Mouse (Mus musculus): ENCODE measurements around the gene Nckap5. TPM values are rescaled to one million over a fixed set of nuclear protein-coding genes. Genes with fewer than 3 reads are reported as not detected.

The Nckap5 gene
- total and polyA plus RNA-seq, 3 experiments, result not detected

- no peak overlapping the region for H3K27ac ChIP-seq (ENCODE audit: insufficient read depth, low read depth)
- in situ Hi-C loops (cut with MboI; ENCODE audit: low pct_ligation_motif_present, low pct_unique_long_range_greater_than_20kb, low sequenced_read_pairs) (no loop called here), dilution Hi-C loops (cut with MboI; ENCODE audit: extremely low pct_ligation_motif_present, extremely low pct_unique_long_range_greater_than_20kb, low sequenced_read_pairs) (no loop called here)
- H3K4me3 ChIP-seq (replicated peaks in 1 of 3; ENCODE audit: low read depth in 2 of 3, low read length in 2 of 3, poor library complexity in 1 of 3), result no peak overlapping the region
- H3K79me2 ChIP-seq (replicated peaks; ENCODE audit: control insufficient read depth, extremely low read depth, insufficient read depth, poor library complexity, severe bottlenecking), result no peaks in the 10 kb centered on the region
- no peaks in the 10 kb centered on the region for H3K27me3 ChIP-seq (replicated peaks)
- H3K9ac ChIP-seq (ENCODE audit: insufficient read depth, low read depth), result no peak overlapping the region
- H3K36me3 ChIP-seq (replicated peaks in 1 of 2; ENCODE audit: control insufficient read depth in 1 of 2, insufficient read depth in 1 of 2, low read length in 1 of 2), result no peaks in the 10 kb centered on the region
- TF ChIP-seq USF1 (IDR thresholded peaks at IDR 0.05; ENCODE audit: low read depth, low read length) (no peak), NELFE (IDR thresholded peaks at IDR 0.05; ENCODE audit: low read depth, low read length) (no peak), IRF4 (IDR thresholded peaks at IDR 0.05; ENCODE audit: low read depth, low read length) (no peak), MAX (IDR thresholded peaks at IDR 0.05; ENCODE audit: low read length) (no peak), HCFC1 (IDR thresholded peaks at IDR 0.05; ENCODE audit: low read depth, low read length) (no peak), ZMIZ1 (IDR thresholded peaks at IDR 0.05; ENCODE audit: low read depth, low read length) (no peak), JUND (conservative IDR thresholded peaks at IDR 0.05; ENCODE audit: low read depth, low read length) (no peak), BHLHE40 (IDR thresholded peaks at IDR 0.05; ENCODE audit: low read depth, low read length) (no peak), RCOR1 (conservative IDR thresholded peaks at IDR 0.05; ENCODE audit: low read depth, low read length) (no peak), KAT2A (IDR thresholded peaks at IDR 0.05; ENCODE audit: insufficient replicate concordance, low read length) (no peak), MAFK (IDR thresholded peaks at IDR 0.05; ENCODE audit: insufficient replicate concordance, low read length) (no peak), TBP (conservative IDR thresholded peaks at IDR 0.05; ENCODE audit: low read depth, low read length) (no peak), GABPA (IDR thresholded peaks at IDR 0.05; ENCODE audit: insufficient replicate concordance, low read depth, low read length) (no peak), CHD2 (IDR thresholded peaks at IDR 0.05; ENCODE audit: low read length) (no peak), MYC (IDR thresholded peaks at IDR 0.05; ENCODE audit: low read depth, low read length) (no peak)
- peaks cover 64% of the 10 kb centered on the region for H3K9me3 ChIP-seq (replicated peaks; ENCODE audit: low read length)
- H3K4me2 ChIP-seq (ENCODE audit: insufficient read depth, low read depth, poor library complexity, severe bottlenecking), result no peak overlapping the region
- no peak for DNase-seq (ENCODE audit: extremely low read depth)
- H3K4me1 ChIP-seq (ENCODE audit: control insufficient read depth in 1 of 2, insufficient read depth in 2 of 2), result no peaks in the 10 kb centered on the region
Measured at GRCm38 (mm10) chr1:126153516-126154234, 676.9 kb downstream of the Nckap5 start.

- no peak for DNase-seq (ENCODE audit: extremely low read depth)
- H3K4me1 ChIP-seq (ENCODE audit: control insufficient read depth in 1 of 2, insufficient read depth in 2 of 2), result no peaks in the 10 kb centered on the region
- no peak for TF ChIP-seq JUND (conservative IDR thresholded peaks at IDR 0.05; ENCODE audit: low read depth, low read length)
- TF ChIP-seq USF2 (conservative IDR thresholded peaks at IDR 0.05; ENCODE audit: low read depth, low read length), result no peak
- TF ChIP-seq ZMIZ1 (IDR thresholded peaks at IDR 0.05; ENCODE audit: low read depth, low read length), result no peak
- TF ChIP-seq E2F4 (IDR thresholded peaks at IDR 0.05; ENCODE audit: insufficient replicate concordance, low read depth, low read length), result no peak
- no peak for TF ChIP-seq SIN3A (IDR thresholded peaks at IDR 0.05; ENCODE audit: low read length)
- no peak for TF ChIP-seq CHD1 (IDR thresholded peaks at IDR 0.05; ENCODE audit: low read depth, low read length)
- no peak for TF ChIP-seq POLR2A (IDR thresholded peaks at IDR 0.05; ENCODE audit: low read depth, low read length)
- no peak for TF ChIP-seq MEF2A (IDR thresholded peaks at IDR 0.05; ENCODE audit: borderline replicate concordance, low read depth, low read length)
- no peak for TF ChIP-seq ZNF384 (IDR thresholded peaks at IDR 0.05; ENCODE audit: low read depth, low read length)
- TF ChIP-seq MAX (IDR thresholded peaks at IDR 0.05; ENCODE audit: low read length), result no peak
- no peak for TF ChIP-seq MAZ (IDR thresholded peaks at IDR 0.05; ENCODE audit: low read depth, low read length)
- no peak for TF ChIP-seq EP300 (IDR thresholded peaks at IDR 0.05; ENCODE audit: low read length)
- no peak for TF ChIP-seq GABPA (IDR thresholded peaks at IDR 0.05; ENCODE audit: insufficient replicate concordance, low read depth, low read length)
- TF ChIP-seq SMC3 (IDR thresholded peaks at IDR 0.05; ENCODE audit: low read depth, low read length), result no peak
- no peak for TF ChIP-seq PAX5 (IDR thresholded peaks at IDR 0.05; ENCODE audit: low read length)
- in situ Hi-C loops (cut with MboI; ENCODE audit: low pct_ligation_motif_present, low pct_unique_long_range_greater_than_20kb, low sequenced_read_pairs) (no loop called here), dilution Hi-C loops (cut with MboI; ENCODE audit: extremely low pct_ligation_motif_present, extremely low pct_unique_long_range_greater_than_20kb, low sequenced_read_pairs) (no loop called here)
- peaks cover 66% of the 10 kb centered on the region for H3K9me3 ChIP-seq (replicated peaks; ENCODE audit: low read length)
- H3K79me2 ChIP-seq (replicated peaks; ENCODE audit: control insufficient read depth, extremely low read depth, insufficient read depth, poor library complexity, severe bottlenecking), result no peaks in the 10 kb centered on the region
- no peak overlapping the region for H3K9ac ChIP-seq (ENCODE audit: insufficient read depth, low read depth)
- H3K27me3 ChIP-seq (replicated peaks), result no peaks in the 10 kb centered on the region
- H3K4me3 ChIP-seq (replicated peaks in 1 of 3; ENCODE audit: low read depth in 2 of 3, low read length in 2 of 3, poor library complexity in 1 of 3), result no peak overlapping the region
- H3K36me3 ChIP-seq (replicated peaks in 1 of 2; ENCODE audit: control insufficient read depth in 1 of 2, insufficient read depth in 1 of 2, low read length in 1 of 2), result no peaks in the 10 kb centered on the region
- no peak overlapping the region for H3K27ac ChIP-seq (ENCODE audit: insufficient read depth, low read depth)
- H3K4me2 ChIP-seq (ENCODE audit: insufficient read depth, low read depth, poor library complexity, severe bottlenecking), result no peak overlapping the region
Measured at GRCm38 (mm10) chr1:126152217-126152616, 678.4 kb downstream of the Nckap5 start.
